Mouse (Mus musculus) embryonic fibroblast, embryonic 13.5 days (primary cell): ENCODE results near the gene Ccdc15. TPM values are rescaled to one million over a fixed set of nuclear protein-coding genes. Genes with fewer than 3 reads are reported as not detected.

ENCODE experiments used
- H3K27ac ChIP-seq: 2 replicates; pipeline ENCODE4 v1.5.1; 2012; ENCODE audit warnings: low read length, control low read depth, inconsistent platforms; ENCODE audit not compliant: insufficient read depth
- H3K4me1 ChIP-seq: 2 replicates; pipeline ENCODE4 v1.6.1; 2011; ENCODE audit warnings: low read length; ENCODE audit not compliant: control insufficient read depth, insufficient read depth
- H3K4me3 ChIP-seq: 2 replicates; pipeline ENCODE4 v1.5.1; 2011; ENCODE audit warnings: mild to moderate bottlenecking, control low read depth, low read length; ENCODE audit not compliant: insufficient read depth
- CTCF ChIP-seq: IDR thresholded peaks from 2 replicates; pipeline ENCODE4 v1.5.1; 2011; ENCODE audit warnings: mild to moderate bottlenecking, control low read depth, low read length, moderate library complexity, borderline replicate concordance; ENCODE audit not compliant: insufficient read depth
- POLR2A ChIP-seq: IDR thresholded peaks from 2 replicates; pipeline ENCODE4 v1.6.1; 2011; ENCODE audit warnings: low read depth, mild to moderate bottlenecking, control low read depth, low read length, moderate library complexity
- polyA plus RNA-seq: library from polyadenylated mRNA; stranded (reverse); fragments of >200 nt; gene quantifications from 2 replicates; pipeline ENCODE4 v1.2.4, GENCODE M21; 2011; ENCODE audit warnings: low read depth; ENCODE audit not compliant: missing spikeins, insufficient read length

Gene Ccdc15
- polyA plus RNA-seq, 1 experiment = 4.0 TPM

- Histone ChIP-seq H3K4me1 (peaks cover 2% of the 10 kb centered on the region; the same call in 1 of the 2 replicates), H3K27ac (no peak overlapping the region), H3K4me3 (0 out of 2 replicates have a peak overlapping the region, but pooled peaks have one; percentile 56)
- TF ChIP-seq POLR2A (no peak), CTCF (peak; percentile 57; the same call in 1 of the 2 replicates)
Observed at GRCm38 (mm10) chr9:37255889-37256225, 92.4 kb downstream of the Ccdc15 start.

GRCm38 (mm10) chr9:37255149-37255888, 92.9 kb downstream of the Ccdc15 start, which contains the start of gene Slc37a2:
Gene Slc37a2, minus strand, starts transcription at chr9:37255738.
- peaks cover 2% of the 10 kb centered on the region; the same call in 1 of the 2 replicates for H3K4me1 ChIP-seq
- H3K4me3 ChIP-seq = peak within 1 kb of the TSS; percentile 56
- TF ChIP-seq CTCF (no peak), POLR2A (no peak)
- H3K27ac ChIP-seq = no peak within 1 kb of the TSS

GRCm38 (mm10) chr9:37254531-37255110, 93.6 kb downstream of the Ccdc15 start:
- peaks cover 2% of the 10 kb centered on the region; the same call in 1 of the 2 replicates for H3K4me1 ChIP-seq
- peak overlapping the region; percentile 56 for H3K4me3 ChIP-seq
- H3K27ac ChIP-seq = no peak overlapping the region
- TF ChIP-seq CTCF (no peak), POLR2A (no peak)

- H3K4me3 ChIP-seq = no peak overlapping the region
- H3K27ac ChIP-seq = no peak overlapping the region
- H3K4me1 ChIP-seq = peaks cover 2% of the 10 kb centered on the region; the same call in 1 of the 2 replicates
- TF ChIP-seq POLR2A (no peak), CTCF (no peak)
Observed at GRCm38 (mm10) chr9:37250631-37251030, 97.6 kb downstream of the Ccdc15 start.

GRCm38 (mm10) chr9:37249976-37250375, 98.3 kb downstream of the Ccdc15 start:
- Histone ChIP-seq H3K4me1 (peaks cover 2% of the 10 kb centered on the region; the same call in 1 of the 2 replicates), H3K27ac (no peak overlapping the region)
- TF ChIP-seq CTCF = no peak
- no peak for TF ChIP-seq POLR2A

GRCm38 (mm10) chr9:37248381-37248906, 99.8 kb downstream of the Ccdc15 start:
- TF ChIP-seq CTCF = no peak
- no peak for TF ChIP-seq POLR2A
- Histone ChIP-seq H3K4me1 (no peaks in the 10 kb centered on the region), H3K27ac (no peak overlapping the region), H3K4me3 (no peak overlapping the region)

More at GRCm38 (mm10) chr9:37249976-37250375, 98.3 kb downstream of the Ccdc15 start:
- no peak overlapping the region for H3K4me3 ChIP-seq

GRCm38 (mm10) chr9:37247429-37247828, 100.8 kb downstream of the Ccdc15 start:
- Histone ChIP-seq H3K27ac (no peak overlapping the region), H3K4me3 (no peak overlapping the region), H3K4me1 (no peaks in the 10 kb centered on the region)
- TF ChIP-seq POLR2A = no peak
- TF ChIP-seq CTCF = no peak

GRCm38 (mm10) chr9:37245810-37246209, 102.4 kb downstream of the Ccdc15 start:
- Histone ChIP-seq H3K27ac (no peak overlapping the region), H3K4me1 (no peaks in the 10 kb centered on the region), H3K4me3 (no peak overlapping the region)
- TF ChIP-seq POLR2A = no peak
- no peak for TF ChIP-seq CTCF

GRCm38 (mm10) chr9:37245404-37245803, 102.8 kb downstream of the Ccdc15 start:
- Histone ChIP-seq H3K27ac (no peak overlapping the region), H3K4me3 (no peak overlapping the region), H3K4me1 (no peaks in the 10 kb centered on the region)
- no peak for TF ChIP-seq CTCF
- no peak for TF ChIP-seq POLR2A

- TF ChIP-seq CTCF (no peak), POLR2A (no peak)
- no peak overlapping the region for H3K4me3 ChIP-seq
- no peaks in the 10 kb centered on the region for H3K4me1 ChIP-seq
Observed at GRCm38 (mm10) chr9:37244600-37244999, 103.6 kb downstream of the Ccdc15 start.

More at GRCm38 (mm10) chr9:37244600-37244999, 103.6 kb downstream of the Ccdc15 start:
- no peak overlapping the region for H3K27ac ChIP-seq
